Mouse (Mus musculus): ENCODE measurements around the gene Sapcd2. TPM values are rescaled to one million over a fixed set of nuclear protein-coding genes. Genes with fewer than 3 reads are reported as not detected.
"Not testable (repeated sequence)": the region's sequence is repeated elsewhere in the genome, so short reads cannot be mapped to it uniquely, and the experiment has no call there.

Gene Sapcd2
- polyA plus RNA-seq, 1 experiment, result 6.7 TPM

DNA sequence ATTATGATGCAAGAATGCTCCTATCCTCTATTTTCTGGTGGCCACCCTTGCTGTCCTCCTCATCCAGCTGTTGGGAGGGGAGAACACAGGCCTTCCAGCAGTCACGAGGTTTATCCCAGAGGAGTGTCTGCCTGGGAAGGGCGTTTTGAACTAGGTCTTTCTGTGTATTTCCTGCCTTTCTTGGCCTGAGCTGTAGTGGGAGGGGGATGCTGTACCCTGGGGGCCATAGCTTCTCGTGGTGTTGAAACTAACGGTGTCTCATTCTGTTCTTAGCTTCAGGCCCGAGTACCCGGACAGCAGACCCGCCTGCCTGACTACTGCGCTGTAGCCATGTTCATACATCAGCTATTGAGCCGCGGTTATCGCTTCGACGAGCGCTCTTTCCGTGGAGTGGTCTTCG lies 28.2 kb downstream of the Sapcd2 start:
- no peak for DNase-seq (ENCODE audit: low read depth in 1 of 2, low spot score in 2 of 2)
- H3K27ac ChIP-seq (ENCODE audit: insufficient read depth, low read length), result no peak overlapping the region
- H3K4me3 ChIP-seq (ENCODE audit: extremely low read depth, insufficient read depth, insufficient read length), result no peak overlapping the region
- H3K36me3 ChIP-seq (ENCODE audit: control insufficient read depth, insufficient read depth, low read length), result no peaks in the 10 kb centered on the region
- peaks cover 10% of the 10 kb centered on the region; the same call in 1 of the 2 replicates for H3K4me1 ChIP-seq (ENCODE audit: control insufficient read depth, insufficient read depth, insufficient read length)
- H3K27me3 ChIP-seq (ENCODE audit: control insufficient read depth, insufficient read depth, low read length), result peaks cover 18% of the 10 kb centered on the region
- 21% methylated on average over 16 of the region's 16 CpGs for WGBS
- no peak for TF ChIP-seq POLR2A (IDR thresholded peaks at IDR 0.05; ENCODE audit: low read depth, low read length)

DNA sequence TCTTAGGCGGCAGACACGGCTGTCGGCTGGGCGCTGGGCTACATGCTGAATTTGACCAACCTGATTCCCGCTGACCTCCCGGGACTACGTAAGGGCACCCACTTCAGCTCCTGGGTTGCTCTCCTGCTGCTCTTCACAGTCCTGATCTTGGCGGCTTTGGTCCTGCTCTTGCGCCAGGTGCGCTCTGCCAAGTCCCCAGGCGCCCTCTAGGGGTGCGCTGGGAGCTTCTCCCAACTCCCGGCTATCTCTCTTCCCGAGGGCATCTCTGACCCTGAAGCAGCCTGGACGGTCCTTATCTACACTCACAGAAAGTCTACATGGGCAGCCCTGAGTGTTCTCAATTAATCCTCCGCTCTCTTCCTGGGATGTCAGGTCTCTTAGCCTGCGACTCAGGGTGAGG lies 28.6 kb downstream of the Sapcd2 start:
- Histone ChIP-seq H3K4me1 (ENCODE audit: control insufficient read depth, insufficient read depth, insufficient read length) (peaks cover 8% of the 10 kb centered on the region; the same call in 1 of the 2 replicates), H3K27me3 (ENCODE audit: control insufficient read depth, insufficient read depth, low read length) (peaks cover 15% of the 10 kb centered on the region), H3K27ac (ENCODE audit: insufficient read depth, low read length) (no peak overlapping the region), H3K36me3 (ENCODE audit: control insufficient read depth, insufficient read depth, low read length) (no peaks in the 10 kb centered on the region), H3K4me3 (ENCODE audit: extremely low read depth, insufficient read depth, insufficient read length) (no peak overlapping the region)
- DNase-seq (ENCODE audit: low read depth in 1 of 2, low spot score in 2 of 2), result peak in 1 of 2 experiments; percentile 19
- TF ChIP-seq CTCF (IDR thresholded peaks at IDR 0.05; ENCODE audit: extremely low read depth, insufficient read depth, insufficient read length, insufficient replicate concordance), result peak; percentile 48; the same call in 1 of the 2 replicates
- TF ChIP-seq POLR2A (IDR thresholded peaks at IDR 0.05; ENCODE audit: low read depth, low read length), result no peak
- WGBS, result 7% methylated on average over 17 of the region's 17 CpGs

DNA sequence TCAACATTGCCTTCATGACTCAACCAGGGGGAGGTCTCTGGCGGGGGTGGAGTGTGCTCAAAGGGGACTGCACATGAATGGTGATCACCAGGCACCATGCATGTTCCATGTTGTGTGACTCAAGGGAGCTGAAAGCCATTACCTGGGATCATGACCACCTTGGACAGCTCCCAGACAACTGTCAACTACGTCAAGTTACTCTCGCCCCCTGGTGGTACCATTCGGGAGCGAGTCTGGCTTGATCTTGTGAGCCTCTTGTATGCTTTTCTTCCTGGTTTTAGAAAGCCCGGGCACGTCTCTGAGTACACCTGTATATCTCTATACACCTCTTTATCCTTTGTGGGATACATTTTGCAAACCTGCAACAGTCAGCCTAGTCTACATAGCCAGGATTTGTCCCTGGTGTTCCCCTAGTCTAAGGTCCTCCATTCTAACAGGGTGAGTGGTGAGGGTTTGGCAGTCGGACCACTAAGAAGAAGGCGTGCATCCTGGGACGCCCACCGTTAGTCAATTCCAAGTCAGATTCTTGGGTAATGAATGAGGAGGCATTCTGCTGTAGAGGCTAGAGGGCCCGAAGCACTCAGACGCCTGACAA lies 30.4 kb downstream of the Sapcd2 start:
- WGBS, result 2% methylated on average over 13 of the region's 13 CpGs
- TF ChIP-seq CTCF (IDR thresholded peaks at IDR 0.05; ENCODE audit: extremely low read depth, insufficient read depth, insufficient read length, insufficient replicate concordance) (peak; percentile 68; the same call in 1 of the 2 replicates), POLR2A (IDR thresholded peaks at IDR 0.05; ENCODE audit: low read depth, low read length) (no peak)
- H3K36me3 ChIP-seq (ENCODE audit: control insufficient read depth, insufficient read depth, low read length), result no peaks in the 10 kb centered on the region
- peak overlapping the region; percentile 32; the same call in 1 of the 2 replicates for H3K4me3 ChIP-seq (ENCODE audit: extremely low read depth, insufficient read depth, insufficient read length)
- H3K27ac ChIP-seq (ENCODE audit: insufficient read depth, low read length), result no peak overlapping the region
- DNase-seq (ENCODE audit: low read depth in 1 of 2, low spot score in 2 of 2), result peak; percentile 61 to 75
- peaks cover 6% of the 10 kb centered on the region; the same call in 1 of the 2 replicates for H3K4me1 ChIP-seq (ENCODE audit: control insufficient read depth, insufficient read depth, insufficient read length)
- H3K27me3 ChIP-seq (ENCODE audit: control insufficient read depth, insufficient read depth, low read length), result peaks cover 8% of the 10 kb centered on the region

DNA sequence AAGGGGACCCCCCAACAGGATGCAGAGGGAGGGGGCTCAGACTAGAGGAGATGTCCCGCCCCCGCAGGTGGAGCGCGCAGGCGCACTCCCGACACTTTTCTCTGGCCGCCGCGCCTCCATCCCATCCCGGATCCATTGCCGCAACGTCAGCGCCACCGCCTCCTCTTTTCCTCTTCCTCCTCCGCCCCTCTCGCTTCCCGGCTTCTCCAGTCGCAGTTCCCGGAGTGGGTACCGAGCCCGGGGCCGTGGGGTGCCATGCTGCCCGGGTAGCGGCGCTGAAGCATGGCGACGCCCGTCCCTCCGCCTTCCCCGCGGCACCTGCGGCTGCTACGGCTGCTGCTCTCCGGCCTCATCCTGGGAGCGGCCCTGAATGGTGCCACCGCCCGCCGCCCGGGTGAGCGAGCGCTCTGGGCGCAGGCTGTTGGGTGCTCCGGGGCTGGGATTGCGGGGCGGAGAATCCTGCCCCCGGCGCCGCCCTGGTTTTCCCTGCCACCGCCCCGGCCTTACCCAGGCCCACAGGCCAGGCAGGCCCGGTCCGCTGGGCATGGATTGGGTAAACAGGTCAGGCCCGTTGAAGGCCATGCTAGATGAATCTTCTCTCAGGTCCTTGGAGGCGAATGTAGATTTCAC lies 31.0 kb downstream of the Sapcd2 start:
- WGBS, result 8% methylated on average over 48 of the region's 54 CpGs
- peaks cover 8% of the 10 kb centered on the region for H3K27me3 ChIP-seq (ENCODE audit: control insufficient read depth, insufficient read depth, low read length)
- peak overlapping the region; percentile 32; the same call in 1 of the 2 replicates for H3K4me3 ChIP-seq (ENCODE audit: extremely low read depth, insufficient read depth, insufficient read length)
- DNase-seq (ENCODE audit: low read depth in 1 of 2, low spot score in 2 of 2), result no peak
- TF ChIP-seq CTCF (IDR thresholded peaks at IDR 0.05; ENCODE audit: extremely low read depth, insufficient read depth, insufficient read length, insufficient replicate concordance) (no peak), POLR2A (IDR thresholded peaks at IDR 0.05; ENCODE audit: low read depth, low read length) (no peak)
- H3K27ac ChIP-seq (ENCODE audit: insufficient read depth, low read length), result no peak overlapping the region
- peaks cover 6% of the 10 kb centered on the region; the same call in 1 of the 2 replicates for H3K4me1 ChIP-seq (ENCODE audit: control insufficient read depth, insufficient read depth, insufficient read length)
- H3K36me3 ChIP-seq (ENCODE audit: control insufficient read depth, insufficient read depth, low read length), result no peaks in the 10 kb centered on the region

DNA sequence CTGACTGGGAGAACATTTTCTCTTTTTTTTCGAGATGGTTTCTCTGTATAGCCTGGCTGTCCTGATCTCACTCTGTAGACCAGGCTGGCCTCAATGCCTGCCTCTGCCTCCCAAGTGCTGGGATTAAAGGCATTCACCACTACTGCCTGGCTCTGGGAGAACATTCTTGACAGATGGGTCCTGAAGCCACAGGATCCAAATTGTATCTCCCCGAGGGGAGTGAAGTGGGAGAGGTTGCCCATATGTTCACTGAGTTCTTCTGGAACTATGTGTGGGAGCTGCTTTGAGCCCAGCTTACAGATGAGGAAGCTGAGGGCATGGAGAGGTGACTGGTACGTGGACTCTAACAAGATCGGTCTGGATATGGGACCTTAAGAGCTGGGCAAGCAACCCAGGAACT lies 31.9 kb downstream of the Sapcd2 start:
- Histone ChIP-seq H3K27me3 (ENCODE audit: control insufficient read depth, insufficient read depth, low read length) (peaks cover 8% of the 10 kb centered on the region), H3K36me3 (ENCODE audit: control insufficient read depth, insufficient read depth, low read length) (no peaks in the 10 kb centered on the region), H3K4me3 (ENCODE audit: extremely low read depth, insufficient read depth, insufficient read length) (no peak overlapping the region), H3K4me1 (ENCODE audit: control insufficient read depth, insufficient read depth, insufficient read length) (peaks cover 6% of the 10 kb centered on the region; the same call in 1 of the 2 replicates), H3K27ac (ENCODE audit: insufficient read depth, low read length) (no peak overlapping the region)
- WGBS, result 84% methylated on average over 4 of the region's 4 CpGs
- TF ChIP-seq CTCF (IDR thresholded peaks at IDR 0.05; ENCODE audit: extremely low read depth, insufficient read depth, insufficient read length, insufficient replicate concordance), result no peak
- TF ChIP-seq POLR2A (IDR thresholded peaks at IDR 0.05; ENCODE audit: low read depth, low read length), result no peak
- DNase-seq (ENCODE audit: low read depth in 1 of 2, low spot score in 2 of 2), result no peak

DNA sequence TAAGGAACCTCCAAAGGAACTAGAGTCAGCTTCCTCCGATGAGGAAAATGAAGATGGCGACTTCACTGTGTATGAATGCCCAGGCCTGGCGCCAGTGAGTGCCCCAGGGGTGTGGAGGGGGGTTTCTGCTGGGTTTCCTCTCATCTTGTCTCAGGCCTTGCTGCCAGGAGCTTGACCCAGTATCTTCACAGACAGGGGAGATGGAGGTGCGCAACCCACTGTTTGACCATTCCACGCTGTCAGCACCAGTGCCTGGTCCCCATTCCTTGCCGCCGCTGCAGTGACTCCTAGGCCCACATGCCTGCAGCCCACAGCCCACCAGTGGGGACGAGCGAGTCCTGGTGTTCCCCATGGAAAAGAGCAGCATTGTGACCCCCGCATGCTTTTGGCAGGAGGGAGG lies 36.8 kb downstream of the Sapcd2 start:
- no peaks in the 10 kb centered on the region for H3K4me1 ChIP-seq (ENCODE audit: control insufficient read depth, insufficient read depth, insufficient read length)
- H3K4me3 ChIP-seq (ENCODE audit: extremely low read depth, insufficient read depth, insufficient read length), result no peak overlapping the region
- TF ChIP-seq CTCF (IDR thresholded peaks at IDR 0.05; ENCODE audit: extremely low read depth, insufficient read depth, insufficient read length, insufficient replicate concordance), result no peak
- TF ChIP-seq POLR2A (IDR thresholded peaks at IDR 0.05; ENCODE audit: low read depth, low read length), result no peak
- H3K27ac ChIP-seq (ENCODE audit: insufficient read depth, low read length), result no peak overlapping the region
- 85% methylated on average over 10 of the region's 10 CpGs for WGBS
- H3K36me3 ChIP-seq (ENCODE audit: control insufficient read depth, insufficient read depth, low read length), result no peaks in the 10 kb centered on the region
- no peak for DNase-seq (ENCODE audit: low read depth in 1 of 2, low spot score in 2 of 2)
- no peaks in the 10 kb centered on the region for H3K27me3 ChIP-seq (ENCODE audit: control insufficient read depth, insufficient read depth, low read length)

DNA sequence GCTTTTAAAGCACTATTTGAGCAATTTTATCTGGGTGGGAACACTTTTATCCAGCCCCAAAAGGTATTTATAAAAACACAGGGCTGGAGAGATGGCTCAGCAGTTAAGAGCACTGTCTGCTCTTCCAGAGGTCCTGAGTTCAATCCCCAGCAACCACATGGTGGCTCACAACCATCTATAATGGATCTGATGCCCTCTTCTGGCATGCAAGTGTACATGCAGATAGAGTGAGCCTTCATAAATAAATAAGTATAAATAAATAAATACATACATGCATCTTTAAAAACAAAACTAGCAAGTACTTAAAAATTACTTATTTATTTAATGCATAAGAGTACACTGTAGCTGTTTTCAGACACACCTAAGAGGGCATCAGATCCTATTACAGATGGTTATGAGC lies 41.3 kb downstream of the Sapcd2 start:
- not testable (repeated sequence) for H3K4me3 ChIP-seq (ENCODE audit: extremely low read depth, insufficient read depth, insufficient read length); H3K4me1 ChIP-seq (ENCODE audit: control insufficient read depth, insufficient read depth, insufficient read length); DNase-seq (ENCODE audit: low read depth in 1 of 2, low spot score in 2 of 2); H3K27me3 ChIP-seq (ENCODE audit: control insufficient read depth, insufficient read depth, low read length); H3K36me3 ChIP-seq (ENCODE audit: control insufficient read depth, insufficient read depth, low read length); H3K27ac ChIP-seq (ENCODE audit: insufficient read depth, low read length)

Measured in spleen, adult 2 months (tissue).